Mouse (Mus musculus) ES-E14 (cell line): ENCODE data around the gene Gm13278. TPM values are rescaled to one million over a fixed set of nuclear protein-coding genes. Genes with fewer than 3 reads are reported as not detected.
"Not testable (repeated sequence)": the region's sequence is repeated elsewhere in the genome, so short reads cannot be mapped to it uniquely, and the experiment has no call there.

Experiments
- DNase-seq: peaks from one replicate; pipeline ENCODE4 v3.0.0-alpha.2; 2013; ENCODE audit warnings: low read depth, low spot score
- H3K27ac ChIP-seq: 2 replicates; pipeline ENCODE4 v1.5.1; 2012; ENCODE audit warnings: low read depth, mild to moderate bottlenecking, low read length, moderate library complexity, mixed read lengths; ENCODE audit not compliant: poor library complexity, insufficient read depth, severe bottlenecking
- H3K36me3 ChIP-seq: 2 replicates; pipeline ENCODE4 v1.6.1; 2012; ENCODE audit warnings: mild to moderate bottlenecking, low read length, moderate library complexity, mixed read lengths; ENCODE audit not compliant: control insufficient read depth, poor library complexity, insufficient read depth, severe bottlenecking
- H3K4me1 ChIP-seq, 2 experiments: fragments of 150-350 bp in 1 of 2; sonication (generic) in 1 of 2; 2 replicates each; pipeline ENCODE4 v1.6.1; 2012; ENCODE audit warnings: low read length in 2 of 2, mild to moderate bottlenecking in 1 of 2, mixed read lengths in 1 of 2; ENCODE audit not compliant: control insufficient read depth in 2 of 2, insufficient read depth in 2 of 2, poor library complexity in 1 of 2
- H3K4me3 ChIP-seq, 2 experiments: fragments of 150-350 bp in 1 of 2; sonication (generic) in 1 of 2; 2 replicates each; pipeline ENCODE4 v1.5.1; 2012; ENCODE audit warnings: low read length in 2 of 2, low read depth in 1 of 2, mild to moderate bottlenecking in 1 of 2, mixed read lengths in 1 of 2; ENCODE audit not compliant: insufficient read depth in 1 of 2, poor library complexity in 1 of 2, severe bottlenecking in 1 of 2
- H3K9ac ChIP-seq: 2 replicates; pipeline ENCODE4 v1.6.1; 2012; ENCODE audit warnings: low read depth, mild to moderate bottlenecking, low read length, mixed read lengths; ENCODE audit not compliant: poor library complexity, insufficient read depth, severe bottlenecking
- H3K9me3 ChIP-seq: fragments of 150-350 bp; sonication (generic); 2 replicates; pipeline ENCODE4 v1.6.1; 2012; ENCODE audit warnings: low read depth, mild to moderate bottlenecking, low read length; ENCODE audit not compliant: control insufficient read depth, insufficient read depth
- CHD2 ChIP-seq: IDR thresholded peaks from 2 replicates; pipeline ENCODE4 v1.6.1; 2014; ENCODE audit warnings: mild to moderate bottlenecking, low read depth, low read length, inconsistent platforms
- HCFC1 ChIP-seq: IDR thresholded peaks from 2 replicates; pipeline ENCODE4 v1.6.1; 2012; ENCODE audit warnings: low read length, inconsistent platforms, borderline replicate concordance; ENCODE audit not compliant: insufficient read depth
- ZC3H11A ChIP-seq: IDR thresholded peaks from 2 replicates; pipeline ENCODE4 v1.6.1; 2012; ENCODE audit warnings: low read depth, mild to moderate bottlenecking, inconsistent platforms, low read length, borderline replicate concordance
- ZNF384 ChIP-seq: IDR thresholded peaks from 2 replicates; pipeline ENCODE4 v1.6.1; 2012; ENCODE audit warnings: low read depth, low read length, inconsistent platforms
- in situ Hi-C, 2 experiments: fragments of 600-800 bp; cut with MboI; formaldehyde crosslinking; loops; one replicate each; pipeline ENCODE4 v1.15.1; 2025; ENCODE audit warnings: low sequenced_read_pairs in 2 of 2, inconsistent platforms in 1 of 2; ENCODE audit not compliant: unreplicated experiment in 2 of 2
- total RNA-seq: library from RNA; depleted of rRNA; stranded (reverse); fragments of 300-350 nt; gene quantifications from 2 replicates; pipeline ENCODE4 v1.2.3, GENCODE M21; 2012

Gene Gm13278
- total RNA-seq, 1 experiment, result not detected

- H3K9me3 ChIP-seq, DNase-seq, in situ Hi-C loops, H3K4me3 ChIP-seq, H3K9ac ChIP-seq, H3K36me3 ChIP-seq, H3K27ac ChIP-seq, H3K4me1 ChIP-seq: not testable (repeated sequence)
Observed at GRCm38 (mm10) chr4:88799365-88799764, 8.0 kb downstream of the Gm13278 start, which contains the start of gene Gm13285. Gene Gm13285, plus strand, starts transcription at chr4:88799665.

- H3K4me3 ChIP-seq, DNase-seq, H3K27ac ChIP-seq, H3K9ac ChIP-seq, H3K9me3 ChIP-seq, H3K36me3 ChIP-seq, in situ Hi-C loops, H3K4me1 ChIP-seq: not testable (repeated sequence)
Observed at GRCm38 (mm10) chr4:88802954-88803353, 11.6 kb downstream of the Gm13278 start, which contains the start of gene Gm13287. Gene Gm13287, plus strand, starts transcription at chr4:88803254.

- H3K9ac ChIP-seq, DNase-seq, H3K4me1 ChIP-seq, H3K27ac ChIP-seq, H3K9me3 ChIP-seq, H3K36me3 ChIP-seq, in situ Hi-C loops, H3K4me3 ChIP-seq: not testable (repeated sequence)
Observed at GRCm38 (mm10) chr4:88805231-88805630, 13.9 kb downstream of the Gm13278 start, which contains the start of gene Gm13288. Gene Gm13288, plus strand, starts transcription at chr4:88805531.

GRCm38 (mm10) chr4:88805761-88806160, 14.4 kb downstream of the Gm13278 start:
- H3K4me3 ChIP-seq, H3K36me3 ChIP-seq, DNase-seq, H3K9me3 ChIP-seq, H3K4me1 ChIP-seq, in situ Hi-C loops, H3K27ac ChIP-seq, H3K9ac ChIP-seq: not testable (repeated sequence)

GRCm38 (mm10) chr4:88815928-88816327, 24.6 kb downstream of the Gm13278 start, which contains the start of gene Ifna7:
Gene Ifna7, plus strand, starts transcription at chr4:88816228.
- H3K4me1 ChIP-seq, result no peaks in the 10 kb centered on the region
- no peak within 1 kb of the TSS for H3K4me3 ChIP-seq
- in situ Hi-C loops, result no loop called here
- DNase-seq, result no peak
- no peak for TF ChIP-seq ZNF384
- no peak for TF ChIP-seq HCFC1
- TF ChIP-seq ZC3H11A, result no peak
- TF ChIP-seq CHD2, result no peak
- no peaks in the 10 kb centered on the region for H3K36me3 ChIP-seq
- H3K9ac ChIP-seq, result no peak within 1 kb of the TSS
- no peak within 1 kb of the TSS for H3K27ac ChIP-seq
- no peaks in the 10 kb centered on the region for H3K9me3 ChIP-seq

GRCm38 (mm10) chr4:88819659-88820058, 28.3 kb downstream of the Gm13278 start, which contains the start of gene Ifna11:
Gene Ifna11, plus strand, starts transcription at chr4:88819959.
- TF ChIP-seq ZC3H11A, result no peak
- Histone ChIP-seq H3K27ac (no peak within 1 kb of the TSS), H3K4me1 (no peaks in the 10 kb centered on the region), H3K9ac (no peak within 1 kb of the TSS), H3K9me3 (no peaks in the 10 kb centered on the region), H3K4me3 (no peak within 1 kb of the TSS), H3K36me3 (no peaks in the 10 kb centered on the region)
- in situ Hi-C loops, result no loop called here
- DNase-seq, result no peak
